Mouse (Mus musculus) forebrain, embryonic 16.5 days (tissue): ENCODE measurements around the gene Itga9. TPM values are rescaled to one million over a fixed set of nuclear protein-coding genes. Genes with fewer than 3 reads are reported as not detected.

ENCODE experiments used
- ATAC-seq: fragments of 200-750 bp; cut with Nextera tagmentation; 2 replicates; pipeline ENCODE4 v1.8.0; 2017; ENCODE audit warnings: mild to moderate bottlenecking, moderate library complexity
- H3K27ac ChIP-seq: fragments of 300-500 bp; sonication (generic); 2 replicates; pipeline ENCODE4 v1.5.1; 2014; ENCODE audit warnings: low read length, control low read depth
- H3K27me3 ChIP-seq: fragments of 300-500 bp; sonication (generic); replicated peaks from 2 replicates; pipeline ENCODE4 v1.6.1; 2014; ENCODE audit warnings: low read length; ENCODE audit not compliant: control insufficient read depth, insufficient read depth
- H3K36me3 ChIP-seq: fragments of 300-500 bp; sonication (generic); 2 replicates; pipeline ENCODE4 v1.6.1; 2014; ENCODE audit not compliant: control insufficient read depth, insufficient read depth
- H3K4me1 ChIP-seq: fragments of 300-500 bp; sonication (generic); replicated peaks from 2 replicates; pipeline ENCODE4 v1.6.1; 2014; ENCODE audit warnings: low read length; ENCODE audit not compliant: control insufficient read depth, insufficient read depth
- H3K4me2 ChIP-seq: fragments of 300-500 bp; sonication (generic); 2 replicates; pipeline ENCODE4 v1.6.1; 2014; ENCODE audit warnings: mild to moderate bottlenecking, low read length, control low read depth
- H3K4me3 ChIP-seq: fragments of 300-500 bp; sonication (generic); replicated peaks from 2 replicates; pipeline ENCODE4 v1.5.1; 2014; ENCODE audit warnings: mild to moderate bottlenecking, low read length, control low read depth
- H3K9ac ChIP-seq: fragments of 300-500 bp; sonication (generic); replicated peaks from 2 replicates; pipeline ENCODE4 v1.6.1; 2014; ENCODE audit warnings: low read depth, low read length, control low read depth
- H3K9me3 ChIP-seq: fragments of 300-500 bp; sonication (generic); 2 replicates; pipeline ENCODE4 v1.6.1; 2016; ENCODE audit warnings: low read length; ENCODE audit not compliant: control insufficient read depth
- WGBS: fragments of 180-500 bp; shearing (Covaris S2); extraction: QIAGEN DNeasy Blood & Tissue Kit; methylation state at CpG from one replicate; pipeline ENCODE4 v1.1.7; 2014; 5-methylcytosine and 5-hydroxymethylcytosine counted together
- polyA plus RNA-seq: library from polyadenylated mRNA; unstranded; fragments of >200 nt; fragmentation: Nextera tagmentation; extraction: Ambion mirVana; gene quantifications from 2 replicates; pipeline ENCODE4 v1.2.1, GENCODE M21; 2015

Gene Itga9
- polyA plus RNA-seq, 1 experiment from 2014 or later = 1.2 TPM

GRCm38 (mm10) chr9:118813492-118813891 lies 207.0 kb downstream of the Itga9 start:
- Histone ChIP-seq H3K9me3 (no peaks in the 10 kb centered on the region), H3K27ac (no peak overlapping the region), H3K36me3 (no peaks in the 10 kb centered on the region), H3K4me1 (peaks cover 2% of the 10 kb centered on the region; the same call in 1 of the 2 replicates), H3K27me3 (no peaks in the 10 kb centered on the region), H3K9ac (no peak overlapping the region), H3K4me3 (no peak overlapping the region), H3K4me2 (no peak overlapping the region)
- WGBS = 84% methylated on average over 5 of the region's 5 CpGs
- no peak for ATAC-seq

GRCm38 (mm10) chr9:118814056-118814455 lies 207.6 kb downstream of the Itga9 start:
- H3K36me3 ChIP-seq = no peaks in the 10 kb centered on the region
- WGBS = 92% methylated on average over 16 of the region's 16 CpGs
- peaks cover 4% of the 10 kb centered on the region; the same call in 1 of the 2 replicates for H3K4me1 ChIP-seq
- no peak overlapping the region for H3K27ac ChIP-seq
- no peak overlapping the region for H3K9ac ChIP-seq
- no peak for ATAC-seq
- H3K4me3 ChIP-seq = no peak overlapping the region
- H3K4me2 ChIP-seq = no peak overlapping the region
- H3K9me3 ChIP-seq = no peaks in the 10 kb centered on the region
- H3K27me3 ChIP-seq = no peaks in the 10 kb centered on the region

- H3K27me3 ChIP-seq = no peaks in the 10 kb centered on the region
- whole genome bisulfite sequencing = 85% methylated on average over 8 of the region's 8 CpGs
- H3K4me3 ChIP-seq = no peak overlapping the region
- H3K4me1 ChIP-seq = peaks cover 4% of the 10 kb centered on the region; the same call in 1 of the 2 replicates
- no peaks in the 10 kb centered on the region for H3K36me3 ChIP-seq
- no peak overlapping the region for H3K27ac ChIP-seq
- no peaks in the 10 kb centered on the region for H3K9me3 ChIP-seq
- H3K9ac ChIP-seq = no peak overlapping the region
- no peak overlapping the region for H3K4me2 ChIP-seq
- no peak for ATAC-seq
Observed at GRCm38 (mm10) chr9:118814461-118814860, 208.0 kb downstream of the Itga9 start.

GRCm38 (mm10) chr9:118815543-118815942 lies 209.1 kb downstream of the Itga9 start:
- no peak overlapping the region for H3K27ac ChIP-seq
- ATAC-seq = no peak

GRCm38 (mm10) chr9:118818508-118818907 lies 212.0 kb downstream of the Itga9 start:
- Histone ChIP-seq H3K27me3 (no peaks in the 10 kb centered on the region), H3K36me3 (no peaks in the 10 kb centered on the region), H3K4me2 (no peak overlapping the region), H3K27ac (no peak overlapping the region), H3K9me3 (no peaks in the 10 kb centered on the region), H3K4me1 (peaks cover 13% of the 10 kb centered on the region), H3K4me3 (no peak overlapping the region), H3K9ac (no peak overlapping the region)
- WGBS = 44% methylated on average over 3 of the region's 3 CpGs
- ATAC-seq = peak; percentile 33; the same call in 1 of the 2 replicates

More at GRCm38 (mm10) chr9:118815543-118815942, 209.1 kb downstream of the Itga9 start:
- H3K4me2 ChIP-seq = no peak overlapping the region
- 98% methylated on average over 8 of the region's 8 CpGs for WGBS
- no peak overlapping the region for H3K9ac ChIP-seq
- H3K9me3 ChIP-seq = no peaks in the 10 kb centered on the region
- no peaks in the 10 kb centered on the region for H3K36me3 ChIP-seq
- H3K4me3 ChIP-seq = no peak overlapping the region
- H3K27me3 ChIP-seq = no peaks in the 10 kb centered on the region
- H3K4me1 ChIP-seq = peaks cover 4% of the 10 kb centered on the region; the same call in 1 of the 2 replicates

- no peaks in the 10 kb centered on the region for H3K27me3 ChIP-seq
- H3K9me3 ChIP-seq = no peaks in the 10 kb centered on the region
- no peak overlapping the region for H3K27ac ChIP-seq
- no peaks in the 10 kb centered on the region for H3K36me3 ChIP-seq
- H3K9ac ChIP-seq = peak overlapping the region; percentile 31; the same call in 1 of the 2 replicates
- H3K4me3 ChIP-seq = peak overlapping the region; percentile 15
- 34% methylated on average over 21 of the region's 21 CpGs for WGBS
- peak; percentile 86 for ATAC-seq
- peak overlapping the region; percentile 44 for H3K4me2 ChIP-seq
- peaks cover 13% of the 10 kb centered on the region for H3K4me1 ChIP-seq
Observed at GRCm38 (mm10) chr9:118821220-118822185, 215.0 kb downstream of the Itga9 start.

GRCm38 (mm10) chr9:118822186-118822555 lies 215.7 kb downstream of the Itga9 start:
- H3K4me1 ChIP-seq = peaks cover 13% of the 10 kb centered on the region
- no peak overlapping the region for H3K4me3 ChIP-seq
- H3K36me3 ChIP-seq = no peaks in the 10 kb centered on the region
- H3K27ac ChIP-seq = no peak overlapping the region
- H3K9me3 ChIP-seq = no peaks in the 10 kb centered on the region
- ATAC-seq = 0 out of 2 replicates have a peak, but pooled peaks have one; percentile 4
- WGBS = 45% methylated on average over 3 of the region's 3 CpGs
- peak overlapping the region; percentile 44 for H3K4me2 ChIP-seq
- H3K9ac ChIP-seq = peak overlapping the region; percentile 31; the same call in 1 of the 2 replicates
- no peaks in the 10 kb centered on the region for H3K27me3 ChIP-seq

GRCm38 (mm10) chr9:118822581-118822980 lies 216.1 kb downstream of the Itga9 start:
- H3K9me3 ChIP-seq = no peaks in the 10 kb centered on the region
- H3K4me1 ChIP-seq = peaks cover 13% of the 10 kb centered on the region
- H3K4me2 ChIP-seq = no peak overlapping the region
- no peaks in the 10 kb centered on the region for H3K36me3 ChIP-seq
- H3K27ac ChIP-seq = no peak overlapping the region
- WGBS = 97% methylated on average over 2 of the region's 2 CpGs
- no peak overlapping the region for H3K9ac ChIP-seq
- ATAC-seq = no peak
- no peak overlapping the region for H3K4me3 ChIP-seq
- no peaks in the 10 kb centered on the region for H3K27me3 ChIP-seq

- no peak overlapping the region for H3K4me2 ChIP-seq
- no peaks in the 10 kb centered on the region for H3K9me3 ChIP-seq
- WGBS = 32% methylated on average over 11 of the region's 11 CpGs
- H3K4me3 ChIP-seq = no peak overlapping the region
- H3K27ac ChIP-seq = no peak overlapping the region
- H3K9ac ChIP-seq = no peak overlapping the region
- no peaks in the 10 kb centered on the region for H3K36me3 ChIP-seq
- H3K4me1 ChIP-seq = peaks cover 4% of the 10 kb centered on the region; the same call in 1 of the 2 replicates
- peak; percentile 28; the same call in 1 of the 2 replicates for ATAC-seq
- no peaks in the 10 kb centered on the region for H3K27me3 ChIP-seq
Observed at GRCm38 (mm10) chr9:118831080-118831479, 224.6 kb downstream of the Itga9 start.
